Mouse (Mus musculus) megakaryocyte, embryonic 14.5 days (primary cell): Measurements from ENCODE around the gene Tspan17.

Source experiments
- FLI1 ChIP-seq: IDR thresholded peaks from 2 replicates; pipeline ENCODE4 v1.6.1; 2012; ENCODE audit warnings: low read length, inconsistent platforms, mixed read lengths
- GATA1 ChIP-seq: IDR thresholded peaks from 3 replicates; pipeline ENCODE4 v1.6.1; 2012; ENCODE audit warnings: mixed read lengths, low read length, inconsistent platforms, borderline replicate concordance

GRCm38 (mm10) chr13:54798740-54799139 is 9.6 kb downstream of the Tspan17 start:
- TF ChIP-seq GATA1, result no peak
- TF ChIP-seq FLI1, result no peak
